Mouse (Mus musculus): ENCODE data around the gene Gm21671. TPM values are rescaled to one million over a fixed set of nuclear protein-coding genes. Genes with fewer than 3 reads are reported as not detected.
"Not testable (repeated sequence)": the region's sequence is repeated elsewhere in the genome, so short reads cannot be mapped to it uniquely, and the experiment has no call there.

Gm21671 gene
- 0.14 and 0.20 TPM in 2 replicates for polyA plus RNA-seq (2014; fragmentation: Nextera tagmentation; extraction: Ambion mirVana)

DNA sequence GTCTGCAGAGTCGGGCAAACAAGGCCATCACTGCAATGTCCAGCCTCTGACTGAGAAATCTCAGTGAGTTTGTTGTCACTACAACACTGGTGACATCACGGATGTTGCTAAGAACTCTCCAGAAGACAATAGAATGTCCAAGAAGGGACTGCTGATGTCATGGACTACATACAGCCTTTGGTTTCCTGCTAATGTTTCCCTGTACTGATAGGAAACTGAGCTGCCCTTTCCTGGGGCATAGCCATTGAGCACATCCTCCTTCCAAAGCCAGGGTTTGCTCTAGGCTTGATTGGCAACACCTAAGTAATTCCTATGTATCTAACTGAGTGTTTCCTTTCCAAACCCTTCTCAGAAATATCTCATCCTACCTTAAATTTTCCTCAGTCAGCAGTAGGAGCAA lies at the start of gene Gm21671:
TSS of gene Gm21671 (minus strand) at position 101 of the 400 bp plus-strand sequence.
- not testable (repeated sequence) for H3K9ac ChIP-seq (ENCODE audit: low read depth, low read length); H3K9me3 ChIP-seq (ENCODE audit: control insufficient read depth, low read length); DNase-seq (ENCODE audit: low spot score); H3K4me2 ChIP-seq (ENCODE audit: low read depth, low read length); H3K27ac ChIP-seq (replicated peaks; ENCODE audit: low read depth, low read length); H3K36me3 ChIP-seq (ENCODE audit: control insufficient read depth, insufficient read depth, low read length); H3K4me3 ChIP-seq (ENCODE audit: low read depth, low read length); ATAC-seq (ENCODE audit: low read depth); H3K4me1 ChIP-seq (ENCODE audit: control insufficient read depth, insufficient read depth, low read length); H3K27me3 ChIP-seq (replicated peaks; ENCODE audit: control insufficient read depth, insufficient read depth, low read length)
- WGBS: 60% methylated on average over 2 of the region's 2 CpGs

DNA sequence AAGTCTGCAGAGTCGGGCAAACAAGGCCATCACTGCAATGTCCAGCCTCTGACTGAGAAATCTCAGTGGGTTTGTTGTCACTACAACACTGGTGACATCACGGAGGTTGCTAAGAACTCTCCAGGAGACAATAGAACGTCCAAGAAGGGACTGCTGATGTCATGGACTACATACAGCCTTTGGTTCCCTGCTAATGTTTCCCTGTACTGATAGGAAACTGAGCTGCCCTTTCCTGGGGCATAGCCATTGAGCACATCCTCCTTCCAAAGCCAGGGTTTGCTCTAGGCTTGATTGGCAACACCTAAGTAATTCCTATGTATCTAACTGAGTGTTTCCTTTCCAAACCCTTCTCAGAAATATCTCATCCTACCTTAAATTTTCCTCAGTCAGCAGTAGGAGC lies 34.3 kb upstream of the Gm21671 start, which contains the start of gene Gm21698:
TSS of gene Gm21698 (minus strand) at position 101 of the 400 bp plus-strand sequence.
- ATAC-seq (ENCODE audit: low read depth): not testable (repeated sequence)

DNA sequence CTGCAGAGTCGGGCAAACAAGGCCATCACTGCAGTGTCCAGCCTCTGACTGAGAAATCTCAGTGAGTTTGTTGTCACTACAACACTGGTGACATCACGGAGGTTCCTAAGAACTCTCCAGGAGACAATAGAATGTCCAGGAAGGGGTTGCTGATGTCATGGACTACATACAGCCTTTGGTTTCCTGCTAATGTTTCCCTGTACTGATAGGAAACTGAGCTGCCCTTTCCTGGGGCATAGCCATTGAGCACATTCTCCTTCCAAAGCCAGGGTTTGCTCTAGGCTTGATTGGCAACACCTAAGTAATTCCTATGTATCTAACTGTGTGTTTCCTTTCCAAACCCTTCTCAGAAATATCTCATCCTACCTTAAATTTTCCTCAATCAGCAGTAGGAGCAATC lies 18.3 kb upstream of the Gm21671 start, which contains the start of gene Gm21680:
TSS of gene Gm21680 (minus strand) at position 101 of the 400 bp plus-strand sequence.
- not testable (repeated sequence) for DNase-seq (ENCODE audit: low spot score); ATAC-seq (ENCODE audit: low read depth)
- no CpG with 5 or more reads among the region's 2 CpGs for whole genome bisulfite sequencing

More for the DNA sequence above, 34.3 kb upstream of the Gm21671 start, which contains the start of gene Gm21698:
- not testable (repeated sequence) for H3K4me3 ChIP-seq (ENCODE audit: low read depth, low read length); H3K4me2 ChIP-seq (ENCODE audit: low read depth, low read length); DNase-seq (ENCODE audit: low spot score); H3K27me3 ChIP-seq (replicated peaks; ENCODE audit: control insufficient read depth, insufficient read depth, low read length); H3K4me1 ChIP-seq (ENCODE audit: control insufficient read depth, insufficient read depth, low read length); H3K36me3 ChIP-seq (ENCODE audit: control insufficient read depth, insufficient read depth, low read length); H3K9me3 ChIP-seq (ENCODE audit: control insufficient read depth, low read length); H3K9ac ChIP-seq (ENCODE audit: low read depth, low read length); H3K27ac ChIP-seq (replicated peaks; ENCODE audit: low read depth, low read length)
- no CpG with 5 or more reads among the region's 3 CpGs for WGBS

DNA sequence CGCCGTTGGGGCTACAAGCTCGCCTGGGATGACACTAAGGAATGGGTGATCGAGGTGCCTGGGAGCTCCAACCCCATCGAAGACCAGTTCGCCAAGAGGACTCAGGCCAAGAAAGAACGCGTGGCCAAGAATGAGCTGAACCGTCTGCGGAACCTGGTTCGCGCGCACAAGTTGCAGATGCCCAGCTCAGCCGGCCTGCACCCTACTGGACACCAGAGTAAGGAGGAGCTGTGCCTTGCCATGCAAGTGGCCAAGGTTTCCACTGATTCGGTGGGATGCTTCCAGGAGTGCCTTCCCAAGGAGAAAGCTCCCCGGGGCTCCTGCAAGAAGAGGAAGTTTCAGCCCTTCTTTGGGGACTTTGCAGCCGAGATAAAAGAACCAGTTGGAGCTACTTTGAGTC lies 2.8 kb upstream of the Gm21671 start:
- WGBS: 68% methylated on average over 16 of the region's 17 CpGs
- not testable (repeated sequence) for H3K4me3 ChIP-seq (ENCODE audit: low read depth, low read length); H3K27me3 ChIP-seq (replicated peaks; ENCODE audit: control insufficient read depth, insufficient read depth, low read length); H3K27ac ChIP-seq (replicated peaks; ENCODE audit: low read depth, low read length); H3K9ac ChIP-seq (ENCODE audit: low read depth, low read length); ATAC-seq (ENCODE audit: low read depth); H3K9me3 ChIP-seq (ENCODE audit: control insufficient read depth, low read length); H3K36me3 ChIP-seq (ENCODE audit: control insufficient read depth, insufficient read depth, low read length); H3K4me1 ChIP-seq (ENCODE audit: control insufficient read depth, insufficient read depth, low read length); DNase-seq (ENCODE audit: low spot score)
- H3K4me2 ChIP-seq (ENCODE audit: low read depth, low read length): 0 out of 2 replicates have a peak overlapping the region, but pooled peaks have one; percentile 29

More for the DNA sequence above, 18.3 kb upstream of the Gm21671 start, which contains the start of gene Gm21680:
- not testable (repeated sequence) for H3K4me1 ChIP-seq (ENCODE audit: control insufficient read depth, insufficient read depth, low read length); H3K36me3 ChIP-seq (ENCODE audit: control insufficient read depth, insufficient read depth, low read length); H3K27ac ChIP-seq (replicated peaks; ENCODE audit: low read depth, low read length); H3K27me3 ChIP-seq (replicated peaks; ENCODE audit: control insufficient read depth, insufficient read depth, low read length); H3K4me3 ChIP-seq (ENCODE audit: low read depth, low read length); H3K4me2 ChIP-seq (ENCODE audit: low read depth, low read length); H3K9me3 ChIP-seq (ENCODE audit: control insufficient read depth, low read length); H3K9ac ChIP-seq (ENCODE audit: low read depth, low read length)

DNA sequence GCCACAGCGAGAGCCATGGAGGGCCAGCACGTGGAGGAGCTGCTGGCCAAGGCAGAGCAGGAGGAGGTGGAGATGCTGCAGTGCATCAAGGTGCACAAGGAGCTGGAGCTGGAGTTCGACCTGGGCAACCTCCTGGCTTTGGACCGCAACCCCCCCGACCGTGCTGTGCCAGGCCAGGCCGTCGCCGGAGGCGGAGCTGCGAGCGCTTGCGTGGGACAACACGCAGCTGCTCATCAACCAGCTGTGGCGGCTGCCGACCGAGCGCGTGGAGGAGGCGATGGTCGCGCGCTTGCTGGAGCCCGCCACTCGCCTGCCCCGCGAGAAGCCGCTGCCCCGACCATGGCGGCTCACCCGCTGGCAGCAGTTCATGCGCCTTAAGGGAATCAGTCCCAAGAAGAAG lies 2.4 kb upstream of the Gm21671 start:
- not testable (repeated sequence) for H3K4me3 ChIP-seq (ENCODE audit: low read depth, low read length); DNase-seq (ENCODE audit: low spot score); H3K27ac ChIP-seq (replicated peaks; ENCODE audit: low read depth, low read length); ATAC-seq (ENCODE audit: low read depth); H3K9me3 ChIP-seq (ENCODE audit: control insufficient read depth, low read length); H3K9ac ChIP-seq (ENCODE audit: low read depth, low read length); H3K36me3 ChIP-seq (ENCODE audit: control insufficient read depth, insufficient read depth, low read length); H3K4me1 ChIP-seq (ENCODE audit: control insufficient read depth, insufficient read depth, low read length); H3K27me3 ChIP-seq (replicated peaks; ENCODE audit: control insufficient read depth, insufficient read depth, low read length)
- peak overlapping the region; percentile 29 for H3K4me2 ChIP-seq (ENCODE audit: low read depth, low read length)
- 40% methylated on average over 18 of the region's 32 CpGs for WGBS

DNA sequence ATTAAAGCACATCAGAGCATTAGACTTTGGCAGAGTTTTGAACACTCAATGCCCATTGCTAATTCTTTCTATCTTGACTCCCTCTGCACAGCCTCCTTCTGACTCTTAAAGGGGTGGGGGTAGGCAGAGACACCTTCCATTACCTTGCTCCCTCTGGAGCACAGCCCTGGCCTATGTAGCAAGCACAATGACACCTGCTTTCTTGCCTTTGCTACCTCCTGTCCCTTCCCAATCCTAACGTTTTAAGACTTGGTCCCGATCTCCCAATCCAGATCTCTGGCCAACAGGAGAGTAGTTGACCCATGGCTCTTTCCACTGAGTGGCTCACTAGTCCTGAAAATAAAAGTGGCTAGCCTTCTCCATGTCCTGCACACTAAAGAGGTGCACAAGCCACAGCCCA lies 8.8 kb downstream of the Gm21671 start:
- not testable (repeated sequence) for DNase-seq (ENCODE audit: low spot score); H3K4me1 ChIP-seq (ENCODE audit: control insufficient read depth, insufficient read depth, low read length); H3K27ac ChIP-seq (replicated peaks; ENCODE audit: low read depth, low read length); H3K27me3 ChIP-seq (replicated peaks; ENCODE audit: control insufficient read depth, insufficient read depth, low read length); H3K4me3 ChIP-seq (ENCODE audit: low read depth, low read length); H3K9ac ChIP-seq (ENCODE audit: low read depth, low read length); ATAC-seq (ENCODE audit: low read depth); H3K4me2 ChIP-seq (ENCODE audit: low read depth, low read length); H3K36me3 ChIP-seq (ENCODE audit: control insufficient read depth, insufficient read depth, low read length); H3K9me3 ChIP-seq (ENCODE audit: control insufficient read depth, low read length)
- 86% methylated on average over 2 of the region's 2 CpGs for WGBS

DNA sequence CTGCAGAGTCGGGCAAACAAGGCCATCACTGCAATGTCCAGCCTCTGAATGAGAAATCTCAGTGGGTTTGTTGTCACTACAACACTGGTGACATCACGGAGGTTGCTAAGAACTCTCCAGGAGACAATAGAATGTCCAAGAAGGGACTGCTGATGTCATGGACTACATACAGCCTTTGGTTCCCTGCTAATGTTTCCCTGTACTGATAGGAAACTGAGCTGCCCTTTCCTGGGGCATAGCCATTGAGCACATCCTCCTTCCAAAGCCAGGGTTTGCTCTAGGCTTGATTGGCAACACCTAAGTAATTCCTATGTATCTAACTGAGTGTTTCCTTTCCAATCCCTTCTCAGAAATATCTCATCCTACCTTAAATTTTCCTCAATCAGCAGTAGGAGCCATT lies 11.9 kb downstream of the Gm21671 start, which contains the start of gene Gm21663:
TSS of gene Gm21663 (minus strand) at position 101 of the 400 bp plus-strand sequence.
- not testable (repeated sequence) for H3K4me2 ChIP-seq (ENCODE audit: low read depth, low read length); H3K27me3 ChIP-seq (replicated peaks; ENCODE audit: control insufficient read depth, insufficient read depth, low read length); DNase-seq (ENCODE audit: low spot score); H3K9me3 ChIP-seq (ENCODE audit: control insufficient read depth, low read length); H3K4me1 ChIP-seq (ENCODE audit: control insufficient read depth, insufficient read depth, low read length); ATAC-seq (ENCODE audit: low read depth); H3K9ac ChIP-seq (ENCODE audit: low read depth, low read length); H3K27ac ChIP-seq (replicated peaks; ENCODE audit: low read depth, low read length); H3K4me3 ChIP-seq (ENCODE audit: low read depth, low read length); H3K36me3 ChIP-seq (ENCODE audit: control insufficient read depth, insufficient read depth, low read length)
- WGBS: 53% methylated on average over 2 of the region's 2 CpGs

Other genes with a start within 250 kb of the Gm21671 start
- 3.6 and 4.1 TPM in 2 replicates for gene Xrcc2, start 248.6 kb downstream of the Gm21671 start, polyA plus RNA-seq (2014; fragmentation: Nextera tagmentation; extraction: Ambion mirVana)
- gene Actr3b, start 194.4 kb downstream of the Gm21671 start, polyA plus RNA-seq (2014; fragmentation: Nextera tagmentation; extraction: Ambion mirVana): 7.6 and 9.3 TPM in 2 replicates
- 0.15 and 0.29 TPM in 2 replicates for gene Gm21663, start 12.0 kb downstream of the Gm21671 start, polyA plus RNA-seq (2014; fragmentation: Nextera tagmentation; extraction: Ambion mirVana)
- 0.22 and 0.38 TPM in 2 replicates for gene Gm21680, start 18.2 kb upstream of the Gm21671 start, polyA plus RNA-seq (2014; fragmentation: Nextera tagmentation; extraction: Ambion mirVana)
- gene Gm21698, start 34.2 kb upstream of the Gm21671 start, polyA plus RNA-seq (2014; fragmentation: Nextera tagmentation; extraction: Ambion mirVana): 0.17 and 0.21 TPM in 2 replicates
- 0.14 TPM in 1 of 2 replicates, not detected in the other for gene Gm1979, start 50.4 kb upstream of the Gm21671 start, polyA plus RNA-seq (2014; fragmentation: Nextera tagmentation; extraction: Ambion mirVana)
- 0.17 TPM in 1 of 2 replicates, not detected in the other for gene Gm5862, start 68.5 kb upstream of the Gm21671 start, polyA plus RNA-seq (2014; fragmentation: Nextera tagmentation; extraction: Ambion mirVana)
- gene Speer4a, start 85.1 kb upstream of the Gm21671 start, polyA plus RNA-seq (2014; fragmentation: Nextera tagmentation; extraction: Ambion mirVana): 0.08 and 0.26 TPM in 2 replicates
- 0.14 and 0.20 TPM in 2 replicates for gene Gm7347, start 104.2 kb upstream of the Gm21671 start, polyA plus RNA-seq (2014; fragmentation: Nextera tagmentation; extraction: Ambion mirVana)
- 0.07 and 0.12 TPM in 2 replicates for gene Gm10471, start 134.9 kb upstream of the Gm21671 start, polyA plus RNA-seq (2014; fragmentation: Nextera tagmentation; extraction: Ambion mirVana)
- gene 5031410I06Rik, start 150.9 kb upstream of the Gm21671 start, polyA plus RNA-seq (2014; fragmentation: Nextera tagmentation; extraction: Ambion mirVana): 0.18 and 0.43 TPM in 2 replicates
- gene Gm10220, start 167.0 kb upstream of the Gm21671 start, polyA plus RNA-seq (2014; fragmentation: Nextera tagmentation; extraction: Ambion mirVana): 0.10 and 0.24 TPM in 2 replicates